Mouse (Mus musculus) myocyte (in vitro differentiated cells): Measurements from ENCODE around the gene Tprn. TPM values are rescaled to one million over a fixed set of nuclear protein-coding genes. Genes with fewer than 3 reads are reported as not detected.

Source experiments
- H3K27me3 ChIP-seq: one replicate; pipeline ENCODE4 v1.6.1; 2011; ENCODE audit not compliant: control insufficient read depth, insufficient read depth, insufficient read length
- H3K36me3 ChIP-seq: one replicate; pipeline ENCODE4 v1.6.1; 2011; ENCODE audit not compliant: control insufficient read depth, insufficient read depth
- H3K4me2 ChIP-seq: one replicate; pipeline ENCODE4 v1.6.1; 2011; ENCODE audit warnings: low read depth, control low read depth
- H3K4me3 ChIP-seq: one replicate; pipeline ENCODE4 v1.5.1; 2011; ENCODE audit warnings: mild to moderate bottlenecking, control low read depth, moderate library complexity
- H3K79me2 ChIP-seq: one replicate; pipeline ENCODE4 v1.6.1; 2011; ENCODE audit not compliant: control insufficient read depth, insufficient read depth
- H3ac ChIP-seq: one replicate; pipeline ENCODE4 v1.6.1; 2011; ENCODE audit not compliant: control insufficient read depth, insufficient read length
- CEBPB ChIP-seq: IDR thresholded peaks from 2 replicates; pipeline ENCODE4 v1.6.1; 2011; ENCODE audit warnings: mild to moderate bottlenecking, moderate library complexity; ENCODE audit not compliant: poor library complexity, insufficient read depth, severe bottlenecking
- E2F4 ChIP-seq: IDR thresholded peaks from one replicate; pipeline ENCODE4 v1.6.1; 2011; ENCODE audit warnings: mild to moderate bottlenecking, control low read depth, moderate library complexity; ENCODE audit not compliant: insufficient read depth
- MAX ChIP-seq: IDR thresholded peaks from one replicate; pipeline ENCODE4 v1.6.1; 2011; ENCODE audit warnings: low read depth, mild to moderate bottlenecking, control low read depth
- MYOD1 ChIP-seq, 3 experiments: IDR thresholded peaks; one replicate each; pipeline ENCODE4 v1.6.1; 2011; ENCODE audit warnings: control low read depth in 2 of 3, low read depth in 2 of 3, mild to moderate bottlenecking in 2 of 3, moderate library complexity in 1 of 3; ENCODE audit not compliant: insufficient read length in 2 of 3, control insufficient read depth in 1 of 3
- MYOG ChIP-seq, 3 experiments: IDR thresholded peaks; one replicate each; pipeline ENCODE4 v1.6.1; 2011; ENCODE audit warnings: control low read depth in 2 of 3, low read depth in 2 of 3, mild to moderate bottlenecking in 2 of 3; ENCODE audit not compliant: insufficient read length in 2 of 3, control insufficient read depth in 1 of 3, insufficient read depth in 1 of 3
- POLR2A ChIP-seq: IDR thresholded peaks from one replicate; pipeline ENCODE4 v1.6.1; 2011; ENCODE audit warnings: low read depth, mild to moderate bottlenecking, control low read depth, moderate library complexity; ENCODE audit not compliant: insufficient read length
- POLR2AphosphoS2 ChIP-seq: IDR thresholded peaks from one replicate; pipeline ENCODE4 v1.6.1; 2011; ENCODE audit warnings: low read depth, control low read depth; ENCODE audit not compliant: insufficient read length
- REST ChIP-seq: IDR thresholded peaks from one replicate; pipeline ENCODE4 v1.6.1; 2011; ENCODE audit warnings: mild to moderate bottlenecking, control low read depth, moderate library complexity; ENCODE audit not compliant: insufficient read depth, insufficient read length
- SRF ChIP-seq: IDR thresholded peaks from one replicate; pipeline ENCODE4 v1.6.1; 2011; ENCODE audit warnings: low read depth; ENCODE audit not compliant: control insufficient read depth, insufficient read length
- TCF12 ChIP-seq: IDR thresholded peaks from one replicate; pipeline ENCODE4 v1.6.1; 2011; ENCODE audit warnings: mild to moderate bottlenecking, control low read depth; ENCODE audit not compliant: poor library complexity, insufficient read depth, severe bottlenecking
- TCF3 ChIP-seq: IDR thresholded peaks from one replicate; pipeline ENCODE4 v1.6.1; 2011; ENCODE audit warnings: low read depth, control low read depth; ENCODE audit not compliant: insufficient read length
- USF1 ChIP-seq: IDR thresholded peaks from one replicate; pipeline ENCODE4 v1.6.1; 2011; ENCODE audit warnings: low read depth, mild to moderate bottlenecking, control low read depth, moderate library complexity
- polyA plus RNA-seq: library from polyadenylated mRNA; unstranded; fragments of >200 nt; fragmentation: generic; extraction: Trizol; gene quantifications from one replicate; pipeline ENCODE4 v1.2.1, GENCODE M21; 2012; ENCODE audit warnings: missing spikeins

The Tprn gene
- polyA plus RNA-seq, 1 experiment = 5.5 TPM

DNA sequence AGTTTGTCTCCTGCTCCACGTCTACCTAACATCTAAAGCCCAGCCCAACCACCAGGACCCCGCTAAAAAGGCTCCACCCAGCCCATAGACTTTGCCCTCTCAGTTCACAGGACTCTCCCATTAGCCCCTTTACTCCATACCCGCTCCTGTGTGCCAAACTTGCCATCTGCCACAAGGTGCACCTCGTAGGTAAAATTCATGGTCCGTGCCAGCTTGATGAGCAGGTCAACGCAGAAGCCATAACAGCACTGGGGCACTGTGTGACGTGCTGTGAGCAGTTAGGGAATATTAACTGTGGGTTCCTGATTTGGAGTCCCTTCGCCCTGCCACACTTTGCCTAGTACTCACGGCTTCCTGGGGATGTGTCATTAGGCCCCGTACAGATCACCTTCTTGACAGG, 35.6 kb downstream of the Tprn start:
- Histone ChIP-seq H3ac (no peak overlapping the region), H3K36me3 (no peaks in the 10 kb centered on the region), H3K79me2 (no peaks in the 10 kb centered on the region), H3K4me3 (no peak overlapping the region), H3K27me3 (peaks cover 59% of the 10 kb centered on the region), H3K4me2 (no peak overlapping the region)
- TF ChIP-seq MYOD1 (IDR thresholded peaks at IDR 0.05; ENCODE audit: control insufficient read depth in 1 of 3, insufficient read length in 2 of 3, low read depth in 2 of 3) (no peak), MAX (no peak), REST (no peak), POLR2AphosphoS2 (no peak), CEBPB (no peak), MYOG (IDR thresholded peaks at IDR 0.05; ENCODE audit: control insufficient read depth in 1 of 3, insufficient read depth in 1 of 3, insufficient read length in 2 of 3, low read depth in 2 of 3) (no peak), POLR2A (no peak), TCF12 (no peak)

DNA sequence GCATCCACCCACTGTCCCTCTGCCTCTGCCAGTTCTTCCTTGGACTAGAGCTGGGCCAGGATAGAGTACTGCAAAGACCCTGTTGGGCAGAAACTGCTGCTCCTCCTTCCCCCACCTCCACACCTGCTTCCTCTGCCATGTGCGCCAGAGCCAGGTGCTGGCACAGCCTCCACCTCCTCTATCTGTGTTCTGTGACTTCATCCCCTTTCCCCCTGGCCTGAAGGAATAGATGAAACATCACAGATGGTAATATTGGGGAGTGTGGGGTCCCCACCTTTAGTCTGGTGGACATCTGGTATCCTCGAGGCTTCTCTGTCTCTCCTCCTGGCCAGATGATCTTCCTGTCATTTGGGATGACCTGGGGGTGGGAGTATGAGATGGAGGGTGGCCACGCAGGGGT, 41.0 kb downstream of the Tprn start:
- H3K4me2 ChIP-seq = no peak overlapping the region
- H3K79me2 ChIP-seq = no peaks in the 10 kb centered on the region

DNA sequence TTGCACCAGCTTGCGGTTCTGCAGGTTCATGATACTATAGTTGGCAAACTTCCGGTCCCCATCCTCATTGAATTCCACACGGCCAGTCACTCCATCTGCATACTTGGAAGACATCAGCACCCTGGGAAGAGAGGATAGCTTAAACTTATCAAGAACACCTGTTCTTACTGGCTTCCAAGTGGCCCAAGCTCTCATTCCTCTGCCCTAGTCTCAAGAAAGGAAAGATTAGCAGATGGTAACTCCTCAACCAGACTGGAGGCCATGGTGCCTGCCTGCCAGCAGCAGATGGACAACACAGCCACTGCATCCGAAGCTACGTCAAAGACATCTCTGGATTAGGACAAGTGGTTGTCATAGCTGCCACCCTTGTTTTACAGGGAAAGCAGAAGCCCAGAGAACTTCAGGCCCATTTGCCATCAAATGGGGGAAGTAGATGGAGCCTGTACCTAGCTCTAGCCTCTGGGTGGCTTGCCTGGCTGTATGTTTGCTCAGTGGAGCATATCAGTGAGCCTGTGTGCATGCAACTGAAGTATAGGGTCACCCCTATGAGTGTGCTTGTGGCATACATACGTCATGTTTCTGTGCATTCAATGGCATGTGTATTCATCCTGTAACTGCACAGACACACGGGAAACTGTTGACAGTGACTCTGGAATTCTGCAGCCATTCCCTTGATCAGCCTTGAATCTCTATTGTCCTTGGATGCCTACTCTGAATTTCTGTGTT, 41.7 kb downstream of the Tprn start:
- H3ac ChIP-seq = no peak overlapping the region
- H3K27me3 ChIP-seq = peaks cover 43% of the 10 kb centered on the region
- H3K79me2 ChIP-seq = no peaks in the 10 kb centered on the region
- H3K36me3 ChIP-seq = no peaks in the 10 kb centered on the region
- no peak overlapping the region for H3K4me3 ChIP-seq
- TF ChIP-seq USF1 (no peak), REST (no peak), E2F4 (no peak), TCF12 (no peak), MYOD1 (IDR thresholded peaks at IDR 0.05; ENCODE audit: control insufficient read depth in 1 of 3, insufficient read length in 2 of 3, low read depth in 2 of 3) (no peak), MYOG (IDR thresholded peaks at IDR 0.05; ENCODE audit: control insufficient read depth in 1 of 3, insufficient read depth in 1 of 3, insufficient read length in 2 of 3, low read depth in 2 of 3) (no peak), POLR2A (no peak), SRF (no peak), CEBPB (no peak), TCF3 (no peak), POLR2AphosphoS2 (no peak), MAX (no peak)
- H3K4me2 ChIP-seq = peak overlapping the region; percentile 55

More for the DNA sequence above, 41.0 kb downstream of the Tprn start:
- TF ChIP-seq TCF12 (no peak), REST (no peak), TCF3 (no peak), MAX (no peak), POLR2A (no peak), E2F4 (no peak), USF1 (no peak), MYOD1 (IDR thresholded peaks at IDR 0.05; ENCODE audit: control insufficient read depth in 1 of 3, insufficient read length in 2 of 3, low read depth in 2 of 3) (no peak), CEBPB (no peak), SRF (no peak), POLR2AphosphoS2 (no peak), MYOG (IDR thresholded peaks at IDR 0.05; ENCODE audit: control insufficient read depth in 1 of 3, insufficient read depth in 1 of 3, insufficient read length in 2 of 3, low read depth in 2 of 3) (no peak)
- Histone ChIP-seq H3K36me3 (no peaks in the 10 kb centered on the region), H3K4me3 (no peak overlapping the region), H3K27me3 (peaks cover 42% of the 10 kb centered on the region), H3ac (no peak overlapping the region)

DNA sequence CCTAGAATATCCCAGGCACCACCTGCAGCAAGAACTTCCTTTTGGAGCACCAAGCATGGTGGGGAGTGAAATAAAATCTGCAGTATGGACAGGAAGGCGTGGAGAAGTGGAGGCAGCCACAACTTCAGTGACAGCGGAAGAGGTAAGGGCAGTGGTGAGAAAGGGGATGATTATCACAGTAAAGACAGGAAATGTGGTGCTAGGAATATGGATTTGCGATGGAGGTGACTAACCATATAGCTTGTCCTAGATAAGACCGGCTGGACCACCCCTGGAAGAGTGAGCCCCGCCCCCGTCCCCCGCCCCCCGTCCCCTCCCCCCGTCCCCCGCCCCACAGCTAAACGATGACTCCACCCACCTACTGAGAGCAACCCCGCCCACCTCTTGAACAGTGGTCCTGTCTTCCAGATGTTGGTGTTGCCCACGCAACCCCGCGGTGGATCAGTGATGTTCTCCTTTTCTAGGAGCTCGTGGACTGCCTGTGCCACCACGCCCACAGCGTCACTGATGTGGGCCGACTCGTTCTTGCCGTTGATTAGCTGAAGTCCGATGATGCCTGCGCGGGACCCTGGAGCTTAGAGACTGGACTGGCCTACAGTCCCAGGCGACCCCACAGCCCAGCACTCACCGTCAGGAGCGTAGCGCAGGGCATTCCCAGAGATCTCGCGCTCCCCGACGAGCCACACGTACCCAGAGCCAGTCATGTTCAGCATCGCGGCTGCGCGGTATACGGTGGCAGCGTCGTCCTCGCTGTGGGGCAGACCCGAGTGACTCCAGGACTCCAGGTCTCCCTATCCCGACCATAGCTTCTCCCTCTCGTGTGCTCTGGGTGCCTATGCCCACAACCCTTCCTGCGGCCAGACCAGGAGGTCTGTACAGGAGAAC, 42.5 kb downstream of the Tprn start:
- Histone ChIP-seq H3K36me3 (no peaks in the 10 kb centered on the region), H3ac (no peak overlapping the region), H3K27me3 (peaks cover 43% of the 10 kb centered on the region), H3K4me3 (no peak overlapping the region), H3K4me2 (peak overlapping the region; percentile 60), H3K79me2 (no peaks in the 10 kb centered on the region)
- TF ChIP-seq TCF3 (no peak), TCF12 (no peak), E2F4 (no peak), POLR2A (no peak), REST (no peak), MYOD1 (IDR thresholded peaks at IDR 0.05; ENCODE audit: control insufficient read depth in 1 of 3, insufficient read length in 2 of 3, low read depth in 2 of 3) (no peak), MAX (no peak), POLR2AphosphoS2 (no peak), SRF (no peak)
